Mouse (Mus musculus) layer of hippocampus, postnatal 25 days (tissue): ENCODE results near the gene Pdlim7. TPM values are rescaled to one million over a fixed set of nuclear protein-coding genes. Genes with fewer than 3 reads are reported as not detected.

Source experiments
- DNase-seq, 2 experiments: peaks; one replicate each; pipeline ENCODE4 v3.0.0; 2022; ENCODE audit warnings: mixed read lengths in 2 of 2, low spot score in 1 of 2; ENCODE audit errors: extremely low spot score in 1 of 2
- total RNA-seq, 2 experiments: library from RNA; stranded (reverse); gene quantifications; 2 replicates each; pipeline ENCODE4 v1.2.3; 2021

Gene Pdlim7
- total RNA-seq, 2 experiments from 2014 or later = 86.6 to 97.7 TPM

GRCm38 (mm10) chr13:55471156-55471818 is 42.2 kb downstream of the Pdlim7 start:
- peak; percentile 81 to 88 for DNase-seq

GRCm38 (mm10) chr13:55470372-55470771 is 43.1 kb downstream of the Pdlim7 start:
- DNase-seq = peak in 1 of 2 experiments; percentile 56

GRCm38 (mm10) chr13:55468851-55469560 is 44.5 kb downstream of the Pdlim7 start:
- DNase-seq = no peak

- no peak for DNase-seq
Measured at GRCm38 (mm10) chr13:55465830-55466440, 47.5 kb downstream of the Pdlim7 start.

- no peak for DNase-seq
Measured at GRCm38 (mm10) chr13:55465184-55465583, 48.3 kb downstream of the Pdlim7 start.

- DNase-seq = peak; percentile 67 to 69
Measured at GRCm38 (mm10) chr13:55464027-55464884, 49.2 kb downstream of the Pdlim7 start, which contains the start of gene Prr7. Gene Prr7 (plus strand): TSS chr13:55464267.

GRCm38 (mm10) chr13:55463399-55464026 is 50.0 kb downstream of the Pdlim7 start:
- no peak for DNase-seq

- no peak for DNase-seq
Measured at GRCm38 (mm10) chr13:55462965-55463364, 50.5 kb downstream of the Pdlim7 start.

- DNase-seq = no peak
Measured at GRCm38 (mm10) chr13:55451785-55452549, 61.5 kb downstream of the Pdlim7 start.

GRCm38 (mm10) chr13:55451296-55451695 is 62.2 kb downstream of the Pdlim7 start:
- DNase-seq = no peak

- DNase-seq = no peak
Measured at GRCm38 (mm10) chr13:55450511-55450980, 62.9 kb downstream of the Pdlim7 start.

- DNase-seq = no peak
Measured at GRCm38 (mm10) chr13:55449679-55450441, 63.6 kb downstream of the Pdlim7 start.

GRCm38 (mm10) chr13:55449205-55449604 is 64.3 kb downstream of the Pdlim7 start:
- no peak for DNase-seq

- no peak for DNase-seq
Measured at GRCm38 (mm10) chr13:55448131-55448530, 65.3 kb downstream of the Pdlim7 start.

- DNase-seq = no peak
Measured at GRCm38 (mm10) chr13:55447543-55447943, 65.9 kb downstream of the Pdlim7 start.

GRCm38 (mm10) chr13:55446483-55447105 is 66.9 kb downstream of the Pdlim7 start:
- DNase-seq = no peak
